In the genomic region with DNA sequence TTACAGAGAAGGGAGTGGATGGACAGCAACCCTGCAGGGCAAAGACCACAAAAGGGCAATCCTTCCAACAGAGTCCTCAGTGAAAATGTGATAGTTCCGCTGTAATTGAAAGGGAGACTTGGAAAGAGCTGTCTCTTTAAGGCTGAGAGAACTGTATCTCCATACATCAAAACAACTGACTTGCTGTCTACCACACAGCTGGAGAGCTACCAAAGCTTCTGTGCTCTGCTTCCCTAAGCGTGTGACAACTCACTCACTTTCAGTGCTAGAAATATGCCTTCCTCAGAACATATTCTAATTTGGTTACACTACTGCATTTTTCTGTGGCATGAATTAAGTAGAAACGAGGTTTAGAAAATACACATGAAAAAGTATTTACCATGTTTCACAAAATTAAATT, we compare ENCODE assay signal across 11 mouse cellular contexts. TPM values are rescaled to one million over a fixed set of nuclear protein-coding genes. Genes with fewer than 3 reads are reported as not detected.
DNase-seq lines count a peak whose midpoint lies in the region; ATAC-seq and TF ChIP-seq lines count a peak whose summit lies in the region.
"Had no signal": no experiment of that assay in that cellular context is flagged by ENCODE, and none has a peak within 500 bp of the region (broad histone marks: within the 10 kb centered on the region; RNA-seq: fewer than 3 reads in every experiment).

No protein-coding gene starts in this region.

- DNase-seq in kidney, adult 2 months: peak; percentile 10
- no peak for DNase-seq in kidney, postnatal 10 days
- no peak for DNase-seq in neural tube, embryonic 10.5 days (ENCODE audit: extremely low spot score, low spot score)
- DNase-seq in gastrocnemius, adult 18-20 months (ENCODE audit: low spot score): no peak
- no peak for DNase-seq in urinary bladder, adult 18-20 months (ENCODE audit: low spot score in 2 of 2)
- DNase-seq: adrenal gland, postnatal 14 days; cerebellum, postnatal 10 days had no signal

- no peak overlapping the region for H3K4me3 ChIP-seq in kidney, adult 2 months (ENCODE audit: insufficient read depth, low read depth, low read length)
- no peak overlapping the region for H3K4me3 ChIP-seq in neural tube, embryonic 13.5 days
- no peak overlapping the region for H3K4me3 ChIP-seq in hindbrain, embryonic 12.5 days
- H3K4me3 ChIP-seq in neural tube, embryonic 15.5 days (replicated peaks): no peak overlapping the region

- H3K27me3 ChIP-seq in kidney, adult 2 months (replicated peaks; ENCODE audit: control insufficient read depth, insufficient read depth, low read length): no peaks in the 10 kb centered on the region
- no peaks in the 10 kb centered on the region for H3K27me3 ChIP-seq in neural tube, embryonic 13.5 days
- no peaks in the 10 kb centered on the region for H3K27me3 ChIP-seq in hindbrain, embryonic 12.5 days
- no peaks in the 10 kb centered on the region for H3K27me3 ChIP-seq in neural tube, embryonic 15.5 days (replicated peaks)

- no peak for TF ChIP-seq CTCF in kidney, adult 2 months (conservative IDR thresholded peaks at IDR 0.05; ENCODE audit: insufficient read depth, insufficient read length, low read depth, low read length)

- no peak for TF ChIP-seq POLR2A in kidney, adult 2 months (IDR thresholded peaks at IDR 0.05; ENCODE audit: low read depth, low read length)

- no peaks in the 10 kb centered on the region for H3K36me3 ChIP-seq in kidney, adult 2 months (ENCODE audit: control insufficient read depth, insufficient read depth, low read length)
- H3K36me3 ChIP-seq in neural tube, embryonic 13.5 days: peaks cover 7% of the 10 kb centered on the region; the same call in 1 of the 2 replicates
- H3K36me3 ChIP-seq in hindbrain, embryonic 12.5 days: no peaks in the 10 kb centered on the region; the same call in 1 of the 2 replicates
- no peaks in the 10 kb centered on the region; the same call in 1 of the 2 replicates for H3K36me3 ChIP-seq in neural tube, embryonic 15.5 days
- H3K36me3 ChIP-seq: G1E had no signal

- 59% methylated on average over 3 of the region's 3 CpGs for WGBS in kidney, adult 2 months
- 49% methylated on average over 3 of the region's 3 CpGs for WGBS in neural tube, embryonic 13.5 days
- 27% methylated on average over 3 of the region's 3 CpGs for WGBS in hindbrain, embryonic 12.5 days
- 37% methylated on average over 3 of the region's 3 CpGs for WGBS in neural tube, embryonic 15.5 days

- no peaks in the 10 kb centered on the region for H3K9me3 ChIP-seq in neural tube, embryonic 13.5 days
- no peaks in the 10 kb centered on the region for H3K9me3 ChIP-seq in hindbrain, embryonic 12.5 days (replicated peaks)
- H3K9me3 ChIP-seq in neural tube, embryonic 15.5 days (replicated peaks): no peaks in the 10 kb centered on the region
- H3K9me3 ChIP-seq: G1E had no signal

- no peak overlapping the region for H3K4me2 ChIP-seq in neural tube, embryonic 13.5 days
- H3K4me2 ChIP-seq in hindbrain, embryonic 12.5 days (replicated peaks): no peak overlapping the region
- no peak overlapping the region for H3K4me2 ChIP-seq in neural tube, embryonic 15.5 days

- no peak for ATAC-seq in neural tube, embryonic 13.5 days (ENCODE audit: low read depth)
- ATAC-seq in hindbrain, embryonic 12.5 days (ENCODE audit: low FRiP score): no peak; the same call in 1 of the 2 replicates
- no peak for ATAC-seq in neural tube, embryonic 15.5 days (ENCODE audit: low FRiP score)

- H3K4me1 ChIP-seq in kidney, adult 2 months (ENCODE audit: control insufficient read depth, insufficient read depth, low read length): no peaks in the 10 kb centered on the region
- peaks cover 16% of the 10 kb centered on the region for H3K4me1 ChIP-seq in neural tube, embryonic 13.5 days (replicated peaks)
- H3K4me1 ChIP-seq in hindbrain, embryonic 12.5 days: peaks cover 10% of the 10 kb centered on the region
- peaks cover 7% of the 10 kb centered on the region for H3K4me1 ChIP-seq in neural tube, embryonic 15.5 days

- no peak overlapping the region for H3K27ac ChIP-seq in kidney, adult 2 months (ENCODE audit: insufficient read depth, low read depth, low read length)
- H3K27ac ChIP-seq in neural tube, embryonic 13.5 days (replicated peaks): peak overlapping the region; percentile 14; the same call in 1 of the 2 replicates
- H3K27ac ChIP-seq in hindbrain, embryonic 12.5 days: peak overlapping the region; percentile 23; the same call in 1 of the 2 replicates
- 0 out of 2 replicates have a peak overlapping the region, but pooled peaks have one; percentile 18 for H3K27ac ChIP-seq in neural tube, embryonic 15.5 days (replicated peaks)

- no peak overlapping the region for H3K9ac ChIP-seq in neural tube, embryonic 13.5 days
- no peak overlapping the region for H3K9ac ChIP-seq in hindbrain, embryonic 12.5 days
- H3K9ac ChIP-seq in neural tube, embryonic 15.5 days (replicated peaks): no peak overlapping the region

RNA-seq across cellular contexts. Expression of a gene that starts 25.9 kb away (rescaled TPM):
- 0.49 and 0.75 TPM in 2 replicates for polyA plus RNA-seq in kidney, adult 2 months (2012; rRNA removed)
- polyA plus RNA-seq in neural tube, embryonic 13.5 days (2015; fragmentation: Nextera tagmentation; extraction: Ambion mirVana): 3.5 and 8.0 TPM in 2 replicates
- 9.4 and 14.0 TPM in 2 replicates for polyA plus RNA-seq in hindbrain, embryonic 12.5 days (2016; fragmentation: Nextera tagmentation; extraction: Ambion mirVana)
- 3.2 and 3.8 TPM in 2 replicates for polyA plus RNA-seq in neural tube, embryonic 15.5 days (2015; fragmentation: Nextera tagmentation; extraction: Ambion mirVana)
- total RNA-seq in gastrocnemius, adult 18-20 months (2021): 1 to 10 TPM; 5.4 to 6.3 TPM
- polyA plus RNA-seq: G1E had no signal
